Mouse (Mus musculus) neural tube, embryonic 14.5 days (tissue): Measurements from ENCODE around the gene Ripor1. TPM values are rescaled to one million over a fixed set of nuclear protein-coding genes. Genes with fewer than 3 reads are reported as not detected.
"Not testable (repeated sequence)": the region's sequence is repeated elsewhere in the genome, so short reads cannot be mapped to it uniquely, and the experiment has no call there.

Experiments used
- ATAC-seq: fragments of 200-750 bp; cut with Nextera tagmentation; 2 replicates; pipeline ENCODE4 v1.8.0; 2017; ENCODE audit warnings: low read depth, mild to moderate bottlenecking, moderate TSS enrichment, moderate library complexity
- H3K27ac ChIP-seq: fragments of 300-500 bp; sonication (generic); 2 replicates; pipeline ENCODE4 v1.5.1; 2014; ENCODE audit warnings: low read depth, mild to moderate bottlenecking, control low read depth, low read length, moderate library complexity, mixed read lengths
- H3K27me3 ChIP-seq: fragments of 300-500 bp; sonication (generic); 2 replicates; pipeline ENCODE4 v1.6.1; 2014; ENCODE audit warnings: low read length; ENCODE audit not compliant: control insufficient read depth, insufficient read depth
- H3K36me3 ChIP-seq: fragments of 300-500 bp; sonication (generic); 2 replicates; pipeline ENCODE4 v1.6.1; 2014; ENCODE audit warnings: low read length, mixed read lengths; ENCODE audit not compliant: control insufficient read depth, insufficient read depth
- H3K4me1 ChIP-seq: fragments of 300-500 bp; sonication (generic); 2 replicates; pipeline ENCODE4 v1.6.1; 2014; ENCODE audit warnings: low read length; ENCODE audit not compliant: control insufficient read depth, insufficient read depth
- H3K4me2 ChIP-seq: fragments of 300-500 bp; sonication (generic); 2 replicates; pipeline ENCODE4 v1.6.1; 2014; ENCODE audit warnings: mild to moderate bottlenecking, low read depth, low read length, control low read depth
- H3K4me3 ChIP-seq: fragments of 300-500 bp; sonication (generic); 2 replicates; pipeline ENCODE4 v1.5.1; 2014; ENCODE audit warnings: low read depth, low read length, control low read depth, mixed read lengths
- H3K9ac ChIP-seq: fragments of 300-500 bp; sonication (generic); replicated peaks from 2 replicates; pipeline ENCODE4 v1.6.1; 2014; ENCODE audit warnings: low read depth, mild to moderate bottlenecking, control low read depth, low read length, mixed read lengths
- H3K9me3 ChIP-seq: fragments of 300-500 bp; sonication (generic); 2 replicates; pipeline ENCODE4 v1.6.1; 2016; ENCODE audit warnings: low read length; ENCODE audit not compliant: control insufficient read depth
- WGBS: fragments of 180-500 bp; shearing (Covaris S2); extraction: QIAGEN DNeasy Blood & Tissue Kit; methylation state at CpG from one replicate; pipeline ENCODE4 v1.1.7; 2014; 5-methylcytosine and 5-hydroxymethylcytosine counted together
- polyA plus RNA-seq: library from polyadenylated mRNA; unstranded; fragments of >200 nt; fragmentation: Nextera tagmentation; extraction: Ambion mirVana; gene quantifications from 2 replicates; pipeline ENCODE4 v1.2.1, GENCODE M21; 2014

The Ripor1 gene
- polyA plus RNA-seq, 1 experiment from 2014 or later: 25.8 TPM

- Histone ChIP-seq H3K4me1 (peaks cover 9% of the 10 kb centered on the region), H3K36me3 (no peaks in the 10 kb centered on the region), H3K9ac (no peak overlapping the region), H3K27ac (no peak overlapping the region), H3K27me3 (no peaks in the 10 kb centered on the region), H3K9me3 (no peaks in the 10 kb centered on the region), H3K4me2 (no peak overlapping the region), H3K4me3 (no peak overlapping the region)
- no peak for ATAC-seq
- WGBS: 76% methylated on average over 5 of the region's 5 CpGs
Observed at GRCm38 (mm10) chr8:105601301-105601700, 3.8 kb upstream of the Ripor1 start.

GRCm38 (mm10) chr8:105602540-105602939, 2.5 kb upstream of the Ripor1 start:
- H3K27me3 ChIP-seq, H3K9me3 ChIP-seq, H3K36me3 ChIP-seq, ATAC-seq, H3K4me2 ChIP-seq, H3K4me3 ChIP-seq, H3K27ac ChIP-seq, H3K9ac ChIP-seq: not testable (repeated sequence)
- peaks cover 16% of the 10 kb centered on the region for H3K4me1 ChIP-seq
- WGBS: 98% methylated on average over 2 of the region's 3 CpGs

- Histone ChIP-seq H3K4me2 (peak overlapping the region; percentile 96), H3K36me3 (no peaks in the 10 kb centered on the region), H3K4me1 (peaks cover 16% of the 10 kb centered on the region), H3K4me3 (peak overlapping the region; percentile 85), H3K9me3 (no peaks in the 10 kb centered on the region), H3K9ac (peak overlapping the region; percentile 91), H3K27me3 (no peaks in the 10 kb centered on the region), H3K27ac (peak overlapping the region; percentile 88)
- 1% methylated on average over 34 of the region's 39 CpGs for WGBS
- peak; percentile 35 for ATAC-seq
Observed at GRCm38 (mm10) chr8:105605491-105606188, 585 bp downstream of the Ripor1 start.

GRCm38 (mm10) chr8:105606189-105607023, 1.4 kb downstream of the Ripor1 start:
- peaks cover 16% of the 10 kb centered on the region for H3K4me1 ChIP-seq
- peak overlapping the region; percentile 96 for H3K4me2 ChIP-seq
- H3K4me3 ChIP-seq: peak overlapping the region; percentile 85
- no peaks in the 10 kb centered on the region for H3K27me3 ChIP-seq
- no peaks in the 10 kb centered on the region for H3K9me3 ChIP-seq
- H3K9ac ChIP-seq: peak overlapping the region; percentile 91
- peak; percentile 75 for ATAC-seq
- H3K27ac ChIP-seq: peak overlapping the region; percentile 88
- under 1% methylated on average over 30 of the region's 30 CpGs for whole genome bisulfite sequencing
- no peaks in the 10 kb centered on the region for H3K36me3 ChIP-seq

- ATAC-seq: no peak
- Histone ChIP-seq H3K36me3 (no peaks in the 10 kb centered on the region), H3K9me3 (no peaks in the 10 kb centered on the region), H3K27ac (peak overlapping the region; percentile 88; the same call in 1 of the 2 replicates), H3K4me1 (peaks cover 16% of the 10 kb centered on the region), H3K4me2 (peak overlapping the region; percentile 96), H3K27me3 (no peaks in the 10 kb centered on the region), H3K9ac (peak overlapping the region; percentile 91), H3K4me3 (peak overlapping the region; percentile 85)
- WGBS: 4% methylated on average over 10 of the region's 10 CpGs
Observed at GRCm38 (mm10) chr8:105607062-105607461, 2.0 kb downstream of the Ripor1 start.

DNA sequence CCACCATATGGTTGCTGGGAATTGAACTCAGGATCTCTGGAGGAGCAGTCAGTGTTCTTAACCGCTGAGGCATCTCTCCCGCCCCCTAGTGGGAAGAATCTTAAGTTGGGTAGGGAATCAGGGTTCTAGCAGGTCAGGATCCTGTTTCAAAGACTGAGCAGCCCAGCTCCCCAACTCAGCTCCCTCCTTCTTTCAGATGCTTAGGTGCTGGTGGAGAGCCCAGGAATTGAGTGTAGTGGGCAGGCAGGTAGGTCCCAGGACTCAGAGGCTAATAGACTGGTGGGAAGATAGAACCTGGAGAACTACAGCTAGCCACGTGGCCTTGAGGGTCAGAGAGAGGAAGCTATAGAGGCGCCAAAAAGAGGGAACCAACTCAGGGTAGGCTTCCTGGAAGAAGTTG, 2.6 kb downstream of the Ripor1 start:
- H3K4me2 ChIP-seq: 0 out of 2 replicates have a peak overlapping the region, but pooled peaks have one; percentile 96
- H3K9me3 ChIP-seq: no peaks in the 10 kb centered on the region
- no peaks in the 10 kb centered on the region for H3K36me3 ChIP-seq
- 23% methylated on average over 4 of the region's 4 CpGs for WGBS
- H3K27me3 ChIP-seq: peaks cover 2% of the 10 kb centered on the region; the same call in 1 of the 2 replicates
- no peak overlapping the region for H3K9ac ChIP-seq
- H3K27ac ChIP-seq: no peak overlapping the region
- peaks cover 16% of the 10 kb centered on the region for H3K4me1 ChIP-seq
- no peak for ATAC-seq
- H3K4me3 ChIP-seq: no peak overlapping the region

DNA sequence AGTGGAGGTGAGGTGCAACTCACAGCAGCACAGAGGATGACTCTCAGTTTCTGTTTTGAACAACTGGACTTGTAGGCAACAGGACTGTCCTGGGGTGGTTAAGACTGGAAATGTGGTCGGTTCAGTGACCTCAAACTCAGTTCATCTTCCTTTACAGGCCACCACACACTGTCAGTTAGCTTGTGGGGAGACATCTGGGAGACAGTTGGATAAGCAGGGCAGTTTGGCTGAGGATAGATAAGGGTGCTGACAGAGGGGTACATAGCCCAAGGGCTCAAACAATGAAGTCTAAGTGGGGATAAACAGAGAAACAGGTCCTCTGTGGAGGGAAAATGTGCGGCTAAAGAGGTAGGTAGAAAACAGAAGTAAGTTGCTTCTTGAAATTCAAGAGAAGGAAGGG, 4.3 kb downstream of the Ripor1 start:
- ATAC-seq: no peak
- Histone ChIP-seq H3K27ac (no peak overlapping the region), H3K4me3 (no peak overlapping the region), H3K4me2 (no peak overlapping the region), H3K9ac (no peak overlapping the region), H3K4me1 (peaks cover 25% of the 10 kb centered on the region), H3K9me3 (no peaks in the 10 kb centered on the region), H3K36me3 (no peaks in the 10 kb centered on the region), H3K27me3 (peaks cover 7% of the 10 kb centered on the region)
- WGBS: 82% methylated on average over 2 of the region's 2 CpGs

GRCm38 (mm10) chr8:105609771-105610170, 4.7 kb downstream of the Ripor1 start:
- peaks cover 7% of the 10 kb centered on the region for H3K27me3 ChIP-seq
- H3K36me3 ChIP-seq: no peaks in the 10 kb centered on the region
- 76% methylated on average over 4 of the region's 4 CpGs for WGBS
- H3K4me2 ChIP-seq: no peak overlapping the region
- ATAC-seq: no peak
- no peak overlapping the region for H3K9ac ChIP-seq
- no peaks in the 10 kb centered on the region for H3K9me3 ChIP-seq
- peaks cover 21% of the 10 kb centered on the region for H3K4me1 ChIP-seq
- H3K4me3 ChIP-seq: no peak overlapping the region
- H3K27ac ChIP-seq: no peak overlapping the region

DNA sequence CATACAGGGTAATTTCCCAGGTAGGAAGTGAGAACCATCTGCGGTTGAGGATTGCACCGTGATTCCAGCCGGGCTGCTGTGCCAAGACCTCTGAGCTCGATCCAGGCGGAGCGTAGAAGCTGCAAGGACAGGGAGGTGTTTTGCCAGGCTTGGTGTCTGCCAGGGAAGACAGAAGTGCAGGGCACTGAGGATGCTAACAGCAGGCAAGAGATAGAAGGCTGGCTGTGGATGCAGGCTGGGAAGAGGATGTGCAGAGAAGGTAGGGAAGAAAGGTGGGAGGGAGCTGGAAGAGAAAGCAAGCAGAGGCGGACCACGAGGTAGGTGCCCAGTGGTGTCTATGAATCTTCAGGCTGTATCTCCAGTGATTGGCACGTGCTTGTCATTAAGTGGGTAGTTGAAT, 6.8 kb downstream of the Ripor1 start:
- no peaks in the 10 kb centered on the region for H3K9me3 ChIP-seq
- H3K4me3 ChIP-seq: no peak overlapping the region
- peaks cover 17% of the 10 kb centered on the region for H3K4me1 ChIP-seq
- H3K27ac ChIP-seq: no peak overlapping the region
- peaks cover 7% of the 10 kb centered on the region for H3K27me3 ChIP-seq
- WGBS: 88% methylated on average over 9 of the region's 9 CpGs
- no peak overlapping the region for H3K4me2 ChIP-seq
- H3K9ac ChIP-seq: no peak overlapping the region
- peaks cover 7% of the 10 kb centered on the region for H3K36me3 ChIP-seq
- no peak for ATAC-seq
